Mouse (Mus musculus): Measurements from ENCODE around the gene Ern1. TPM values are rescaled to one million over a fixed set of nuclear protein-coding genes. Genes with fewer than 3 reads are reported as not detected.

Gene Ern1
- polyA plus RNA-seq, 1 experiment from 2014 or later: 6.6 TPM

DNA sequence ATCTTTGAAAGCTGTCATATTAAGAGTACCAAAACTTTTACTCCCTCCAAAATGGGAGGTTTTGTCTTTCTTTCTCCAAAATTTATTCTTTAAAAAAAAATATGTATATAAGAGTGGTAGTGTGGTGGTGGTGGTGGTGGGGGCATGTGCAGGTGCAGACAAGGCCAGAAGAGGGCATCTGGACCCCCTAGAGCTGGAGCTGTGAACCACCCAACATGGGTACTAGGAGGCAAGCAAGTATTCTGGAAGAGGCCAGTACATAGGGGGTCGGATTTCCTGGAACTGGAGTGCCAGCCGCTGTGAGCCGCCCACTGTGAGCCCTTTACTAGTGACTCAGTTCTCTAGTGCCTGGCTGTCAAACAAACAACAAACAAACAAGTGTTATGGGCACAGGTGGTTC lies 34.9 kb upstream of the Ern1 start:
- Histone ChIP-seq H3K36me3 (ENCODE audit: control insufficient read depth, insufficient read depth, low read length) (no peaks in the 10 kb centered on the region), H3K4me2 (ENCODE audit: low read length) (no peak overlapping the region), H3K4me3 (replicated peaks; ENCODE audit: low read depth, low read length) (no peak overlapping the region), H3K27me3 (ENCODE audit: control insufficient read depth, insufficient read depth, low read length) (no peaks in the 10 kb centered on the region), H3K4me1 (ENCODE audit: control insufficient read depth, insufficient read depth, low read length) (peaks cover 4% of the 10 kb centered on the region; the same call in 1 of the 2 replicates), H3K9me3 (ENCODE audit: control insufficient read depth, low read length) (no peaks in the 10 kb centered on the region), H3K27ac (replicated peaks; ENCODE audit: low read depth, low read length) (no peak overlapping the region), H3K9ac (replicated peaks; ENCODE audit: low read length) (no peak overlapping the region)
- DNase-seq: no peak
- 49% methylated on average over 3 of the region's 3 CpGs for WGBS
- ATAC-seq (ENCODE audit: low FRiP score, low TSS enrichment): no peak

DNA sequence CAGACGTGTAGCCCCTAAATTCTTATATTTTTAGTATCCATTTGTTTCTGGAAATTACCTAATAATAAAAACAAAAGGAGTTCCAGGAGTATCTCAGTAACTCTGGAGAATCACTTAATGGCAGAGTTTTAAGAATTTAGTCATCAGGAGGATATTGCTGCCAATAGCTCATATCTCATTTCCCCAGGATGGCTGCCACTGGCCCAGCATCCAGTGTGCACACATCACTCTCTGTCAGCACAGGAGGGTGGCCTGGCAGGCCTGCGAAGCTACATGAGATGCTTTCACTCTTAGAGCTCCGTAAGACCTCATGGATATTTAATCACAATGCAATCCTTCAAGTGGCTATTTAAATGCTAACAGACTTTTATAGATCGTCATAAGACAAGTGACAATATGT lies 34.0 kb upstream of the Ern1 start:
- Histone ChIP-seq H3K27me3 (ENCODE audit: control insufficient read depth, insufficient read depth, low read length) (no peaks in the 10 kb centered on the region), H3K27ac (replicated peaks; ENCODE audit: low read depth, low read length) (peak overlapping the region; percentile 49; the same call in 1 of the 2 replicates), H3K9me3 (ENCODE audit: control insufficient read depth, low read length) (no peaks in the 10 kb centered on the region), H3K9ac (replicated peaks; ENCODE audit: low read length) (no peak overlapping the region), H3K36me3 (ENCODE audit: control insufficient read depth, insufficient read depth, low read length) (no peaks in the 10 kb centered on the region), H3K4me3 (replicated peaks; ENCODE audit: low read depth, low read length) (no peak overlapping the region), H3K4me1 (ENCODE audit: control insufficient read depth, insufficient read depth, low read length) (peaks cover 4% of the 10 kb centered on the region; the same call in 1 of the 2 replicates), H3K4me2 (ENCODE audit: low read length) (no peak overlapping the region)
- peak; percentile 21 for DNase-seq
- no peak for ATAC-seq (ENCODE audit: low FRiP score, low TSS enrichment)
- WGBS: 27% methylated on average over 4 of the region's 4 CpGs

DNA sequence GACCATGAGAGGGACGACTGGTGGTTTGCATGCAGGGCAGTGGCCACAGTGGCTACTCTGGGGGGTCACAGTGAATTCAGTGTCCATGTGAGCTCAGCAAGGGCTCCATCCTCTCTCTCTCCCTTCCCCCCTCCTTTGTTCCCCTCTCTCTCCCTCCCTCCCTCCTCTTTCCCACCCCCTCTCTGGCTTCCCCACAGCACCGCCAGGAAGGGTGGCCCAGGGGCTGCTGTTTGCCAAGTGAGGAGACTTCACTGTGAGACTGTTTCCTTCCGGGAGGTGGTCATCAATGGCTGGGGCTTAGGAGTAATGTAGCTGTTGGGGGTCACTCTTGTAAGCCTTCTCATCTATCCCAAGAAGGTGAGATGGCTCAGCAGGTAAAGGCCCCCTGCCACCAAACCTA lies 32.8 kb upstream of the Ern1 start:
- no peaks in the 10 kb centered on the region for H3K36me3 ChIP-seq (ENCODE audit: control insufficient read depth, insufficient read depth, low read length)
- H3K4me2 ChIP-seq (ENCODE audit: low read length): no peak overlapping the region
- H3K27me3 ChIP-seq (ENCODE audit: control insufficient read depth, insufficient read depth, low read length): no peaks in the 10 kb centered on the region
- ATAC-seq (ENCODE audit: low FRiP score, low TSS enrichment) (no peak), DNase-seq (no peak)
- H3K4me1 ChIP-seq (ENCODE audit: control insufficient read depth, insufficient read depth, low read length): peaks cover 4% of the 10 kb centered on the region; the same call in 1 of the 2 replicates
- no peaks in the 10 kb centered on the region for H3K9me3 ChIP-seq (ENCODE audit: control insufficient read depth, low read length)
- no peak overlapping the region for H3K27ac ChIP-seq (replicated peaks; ENCODE audit: low read depth, low read length)
- 13% methylated on average over 3 of the region's 3 CpGs for WGBS
- no peak overlapping the region for H3K4me3 ChIP-seq (replicated peaks; ENCODE audit: low read depth, low read length)
- 0 out of 2 replicates have a peak overlapping the region, but pooled peaks have one; percentile 6 for H3K9ac ChIP-seq (replicated peaks; ENCODE audit: low read length)

DNA sequence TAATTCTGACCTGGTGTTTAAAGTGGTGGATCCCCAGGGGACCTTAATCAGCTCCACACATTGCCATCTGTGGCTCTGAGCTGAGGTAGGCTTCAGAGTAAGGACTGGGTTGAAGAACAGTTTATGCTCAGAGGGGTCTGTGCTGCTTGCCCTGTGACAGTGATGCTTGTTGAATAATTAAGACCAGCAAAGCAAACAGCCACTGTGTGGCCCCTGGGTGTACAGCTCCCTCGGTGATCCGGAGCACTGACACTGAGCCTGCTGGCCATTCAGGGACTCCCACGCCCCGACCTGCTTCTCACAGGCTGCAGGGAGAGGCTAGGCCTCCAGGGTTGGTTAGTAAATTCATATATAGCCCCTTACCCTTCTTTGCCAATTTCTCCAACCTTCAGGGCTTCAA lies 31.9 kb upstream of the Ern1 start:
- Histone ChIP-seq H3K9me3 (ENCODE audit: control insufficient read depth, low read length) (no peaks in the 10 kb centered on the region), H3K36me3 (ENCODE audit: control insufficient read depth, insufficient read depth, low read length) (no peaks in the 10 kb centered on the region), H3K27ac (replicated peaks; ENCODE audit: low read depth, low read length) (no peak overlapping the region), H3K27me3 (ENCODE audit: control insufficient read depth, insufficient read depth, low read length) (no peaks in the 10 kb centered on the region), H3K9ac (replicated peaks; ENCODE audit: low read length) (no peak overlapping the region), H3K4me3 (replicated peaks; ENCODE audit: low read depth, low read length) (no peak overlapping the region), H3K4me2 (ENCODE audit: low read length) (no peak overlapping the region), H3K4me1 (ENCODE audit: control insufficient read depth, insufficient read depth, low read length) (peaks cover 4% of the 10 kb centered on the region; the same call in 1 of the 2 replicates)
- DNase-seq (no peak), ATAC-seq (ENCODE audit: low FRiP score, low TSS enrichment) (no peak)
- WGBS: 37% methylated on average over 4 of the region's 4 CpGs

DNA sequence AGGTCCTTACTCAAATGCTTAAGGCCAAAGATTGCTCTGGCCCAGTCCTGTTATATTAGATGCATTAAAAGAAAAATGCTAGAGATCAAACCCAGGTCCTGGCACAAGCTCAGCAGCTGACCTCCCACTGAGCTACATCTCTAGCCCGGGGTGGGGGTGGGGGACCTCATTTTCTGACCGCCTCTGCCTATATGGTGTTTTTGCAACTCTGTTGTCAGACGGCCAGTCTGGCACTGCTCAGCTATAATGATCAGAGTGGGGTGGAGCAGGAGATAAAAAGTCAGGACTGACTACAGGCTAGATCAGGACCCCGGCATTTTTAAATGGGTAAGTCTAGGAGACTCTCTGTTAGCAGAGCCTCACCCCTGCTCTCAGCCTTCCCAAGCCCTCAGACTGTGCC lies 30.7 kb upstream of the Ern1 start:
- H3K27me3 ChIP-seq (ENCODE audit: control insufficient read depth, insufficient read depth, low read length): no peaks in the 10 kb centered on the region
- H3K4me1 ChIP-seq (ENCODE audit: control insufficient read depth, insufficient read depth, low read length): peaks cover 4% of the 10 kb centered on the region; the same call in 1 of the 2 replicates
- DNase-seq (no peak), ATAC-seq (ENCODE audit: low FRiP score, low TSS enrichment) (no peak)
- no peak overlapping the region for H3K4me2 ChIP-seq (ENCODE audit: low read length)
- no peaks in the 10 kb centered on the region for H3K36me3 ChIP-seq (ENCODE audit: control insufficient read depth, insufficient read depth, low read length)
- 46% methylated on average over 4 of the region's 4 CpGs for whole genome bisulfite sequencing
- H3K9me3 ChIP-seq (ENCODE audit: control insufficient read depth, low read length): no peaks in the 10 kb centered on the region
- no peak overlapping the region for H3K9ac ChIP-seq (replicated peaks; ENCODE audit: low read length)
- H3K27ac ChIP-seq (replicated peaks; ENCODE audit: low read depth, low read length): no peak overlapping the region
- no peak overlapping the region for H3K4me3 ChIP-seq (replicated peaks; ENCODE audit: low read depth, low read length)

DNA sequence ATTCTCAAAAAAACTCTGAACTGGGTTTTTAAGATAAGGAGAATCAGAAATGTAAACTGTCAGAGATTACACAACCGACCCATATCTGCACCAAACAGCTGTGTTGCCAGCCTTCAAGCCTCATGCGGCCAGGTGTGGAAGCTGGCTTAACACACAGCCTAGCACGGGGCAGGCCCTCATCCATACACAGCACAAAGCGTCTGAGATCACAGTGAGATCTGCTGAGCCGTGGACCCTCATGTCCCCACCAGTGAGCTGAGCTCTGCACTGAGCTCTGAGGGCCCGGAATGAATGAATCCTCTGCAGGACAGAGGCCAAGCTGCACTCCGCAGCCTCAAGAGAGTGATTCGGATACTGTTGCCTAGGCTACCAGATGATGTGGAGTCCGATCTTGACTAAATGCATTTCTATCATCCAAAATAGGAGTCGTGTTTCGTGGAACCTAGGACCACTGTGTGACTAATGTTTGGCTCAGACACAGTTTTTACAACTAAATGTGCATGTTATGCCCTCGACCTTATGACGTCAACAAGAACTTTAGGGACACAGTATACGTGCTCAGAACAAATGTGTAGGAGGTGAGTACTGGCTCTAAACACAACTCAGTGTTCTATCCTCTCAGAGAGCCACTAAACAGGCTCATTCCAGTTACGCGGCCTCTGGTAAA lies 27.6 kb upstream of the Ern1 start:
- no peak overlapping the region for H3K27ac ChIP-seq (replicated peaks; ENCODE audit: low read depth, low read length)
- no peak for ATAC-seq (ENCODE audit: low FRiP score, low TSS enrichment)
- peak; percentile 36 for DNase-seq
- no peak overlapping the region for H3K4me3 ChIP-seq (replicated peaks; ENCODE audit: low read depth, low read length)
- no peak overlapping the region for H3K9ac ChIP-seq (replicated peaks; ENCODE audit: low read length)
- H3K4me2 ChIP-seq (ENCODE audit: low read length): no peak overlapping the region
- peaks cover 10% of the 10 kb centered on the region for H3K36me3 ChIP-seq (ENCODE audit: control insufficient read depth, insufficient read depth, low read length)
- WGBS: 56% methylated on average over 16 of the region's 16 CpGs
- no peaks in the 10 kb centered on the region for H3K27me3 ChIP-seq (ENCODE audit: control insufficient read depth, insufficient read depth, low read length)
- H3K9me3 ChIP-seq (ENCODE audit: control insufficient read depth, low read length): no peaks in the 10 kb centered on the region
- peaks cover 4% of the 10 kb centered on the region; the same call in 1 of the 2 replicates for H3K4me1 ChIP-seq (ENCODE audit: control insufficient read depth, insufficient read depth, low read length)

DNA sequence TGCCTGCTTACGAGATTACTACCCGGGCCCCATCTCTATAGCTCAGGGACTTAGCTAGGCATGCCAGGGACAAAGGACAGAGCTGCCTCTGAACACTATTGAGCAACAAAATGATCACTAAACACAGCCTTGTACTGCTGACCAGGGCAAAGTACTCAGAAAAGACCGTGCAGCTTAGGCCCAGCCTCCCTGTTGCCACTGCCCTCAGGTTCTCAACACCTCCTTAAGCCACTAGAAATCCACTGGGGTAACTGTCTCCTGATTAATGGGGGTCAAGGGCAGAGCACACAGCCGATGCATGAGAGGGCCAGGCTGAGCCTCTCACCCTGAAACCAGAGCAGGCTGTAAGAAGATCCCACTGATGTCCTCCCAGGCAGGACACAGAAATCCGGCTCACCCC lies 26.8 kb upstream of the Ern1 start:
- Histone ChIP-seq H3K4me3 (replicated peaks; ENCODE audit: low read depth, low read length) (no peak overlapping the region), H3K27ac (replicated peaks; ENCODE audit: low read depth, low read length) (no peak overlapping the region), H3K27me3 (ENCODE audit: control insufficient read depth, insufficient read depth, low read length) (no peaks in the 10 kb centered on the region), H3K4me1 (ENCODE audit: control insufficient read depth, insufficient read depth, low read length) (peaks cover under 1% of the 10 kb centered on the region; the same call in 1 of the 2 replicates), H3K9ac (replicated peaks; ENCODE audit: low read length) (no peak overlapping the region; the same call in 1 of the 2 replicates), H3K36me3 (ENCODE audit: control insufficient read depth, insufficient read depth, low read length) (peaks cover 14% of the 10 kb centered on the region), H3K4me2 (ENCODE audit: low read length) (no peak overlapping the region), H3K9me3 (ENCODE audit: control insufficient read depth, low read length) (no peaks in the 10 kb centered on the region)
- 60% methylated on average over 5 of the region's 5 CpGs for WGBS
- DNase-seq (no peak), ATAC-seq (ENCODE audit: low FRiP score, low TSS enrichment) (no peak)

DNA sequence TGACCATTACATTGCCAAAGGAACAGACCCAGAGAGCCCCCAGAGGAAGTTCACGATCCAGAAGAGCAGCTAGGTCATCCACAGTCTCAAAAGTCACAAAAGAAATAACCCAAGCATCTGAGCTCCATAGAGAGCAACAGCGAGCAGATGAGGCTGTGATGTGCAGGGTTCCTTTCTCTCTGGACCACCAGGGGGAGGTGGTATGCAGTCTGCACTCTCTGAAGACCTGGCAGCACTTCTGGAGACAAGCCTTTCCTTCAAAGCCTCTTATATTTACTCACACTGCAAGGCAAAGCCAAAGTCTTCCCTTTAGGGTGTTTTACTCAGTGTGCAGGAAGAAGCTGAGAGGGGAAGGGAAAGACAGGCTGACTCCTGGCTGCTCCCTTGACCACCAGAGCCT lies 25.5 kb upstream of the Ern1 start:
- Histone ChIP-seq H3K4me2 (ENCODE audit: low read length) (no peak overlapping the region), H3K27me3 (ENCODE audit: control insufficient read depth, insufficient read depth, low read length) (no peaks in the 10 kb centered on the region), H3K9me3 (ENCODE audit: control insufficient read depth, low read length) (no peaks in the 10 kb centered on the region), H3K4me3 (replicated peaks; ENCODE audit: low read depth, low read length) (no peak overlapping the region), H3K4me1 (ENCODE audit: control insufficient read depth, insufficient read depth, low read length) (no peaks in the 10 kb centered on the region), H3K36me3 (ENCODE audit: control insufficient read depth, insufficient read depth, low read length) (peaks cover 22% of the 10 kb centered on the region), H3K27ac (replicated peaks; ENCODE audit: low read depth, low read length) (no peak overlapping the region), H3K9ac (replicated peaks; ENCODE audit: low read length) (no peak overlapping the region)
- WGBS: 34% methylated on average over 2 of the region's 2 CpGs
- peak; percentile 78 for DNase-seq
- no peak for ATAC-seq (ENCODE audit: low FRiP score, low TSS enrichment)

DNA sequence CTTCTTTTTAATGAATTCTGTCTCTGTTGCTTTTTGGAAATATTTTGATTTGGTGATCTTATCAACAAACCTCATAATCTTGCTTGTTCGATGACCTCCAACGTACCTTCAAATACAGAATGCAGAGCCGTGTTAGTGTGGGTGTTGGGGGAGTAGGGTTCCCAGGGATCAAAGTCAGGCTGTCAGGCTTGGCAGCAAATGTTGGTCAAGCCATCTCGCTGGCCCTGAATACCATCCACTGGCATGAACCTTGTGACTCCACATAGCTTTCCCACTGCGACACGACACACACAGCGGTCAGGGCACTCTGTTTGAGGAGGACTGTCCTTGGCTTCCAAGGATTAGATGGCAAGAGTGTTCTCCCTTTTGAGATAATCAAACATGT lies 24.3 kb upstream of the Ern1 start:
- no peak overlapping the region for H3K27ac ChIP-seq (replicated peaks; ENCODE audit: low read depth, low read length)
- H3K4me3 ChIP-seq (replicated peaks; ENCODE audit: low read depth, low read length): no peak overlapping the region
- WGBS: 97% methylated on average over 7 of the region's 7 CpGs
- no peak for ATAC-seq (ENCODE audit: low FRiP score, low TSS enrichment)
- peaks cover 23% of the 10 kb centered on the region for H3K36me3 ChIP-seq (ENCODE audit: control insufficient read depth, insufficient read depth, low read length)
- H3K27me3 ChIP-seq (ENCODE audit: control insufficient read depth, insufficient read depth, low read length): no peaks in the 10 kb centered on the region
- no peaks in the 10 kb centered on the region for H3K9me3 ChIP-seq (ENCODE audit: control insufficient read depth, low read length)
- DNase-seq: no peak
- H3K4me1 ChIP-seq (ENCODE audit: control insufficient read depth, insufficient read depth, low read length): no peaks in the 10 kb centered on the region
- no peak overlapping the region for H3K9ac ChIP-seq (replicated peaks; ENCODE audit: low read length)
- no peak overlapping the region for H3K4me2 ChIP-seq (ENCODE audit: low read length)

Data from midbrain, embryonic 14.5 days (tissue).